Mouse (Mus musculus): ENCODE results near the gene Fbxo8.

Gene Fbxo8

GRCm38 (mm10) chr8:56550558-56551360 is at the start of gene Fbxo8, which contains the start of gene Cep44:
Gene Fbxo8 (plus strand): TSS chr8:56551090.
Gene Cep44 (minus strand): TSS chr8:56551047.
- WGBS: under 1% methylated on average over 53 of the region's 53 CpGs

DNA sequence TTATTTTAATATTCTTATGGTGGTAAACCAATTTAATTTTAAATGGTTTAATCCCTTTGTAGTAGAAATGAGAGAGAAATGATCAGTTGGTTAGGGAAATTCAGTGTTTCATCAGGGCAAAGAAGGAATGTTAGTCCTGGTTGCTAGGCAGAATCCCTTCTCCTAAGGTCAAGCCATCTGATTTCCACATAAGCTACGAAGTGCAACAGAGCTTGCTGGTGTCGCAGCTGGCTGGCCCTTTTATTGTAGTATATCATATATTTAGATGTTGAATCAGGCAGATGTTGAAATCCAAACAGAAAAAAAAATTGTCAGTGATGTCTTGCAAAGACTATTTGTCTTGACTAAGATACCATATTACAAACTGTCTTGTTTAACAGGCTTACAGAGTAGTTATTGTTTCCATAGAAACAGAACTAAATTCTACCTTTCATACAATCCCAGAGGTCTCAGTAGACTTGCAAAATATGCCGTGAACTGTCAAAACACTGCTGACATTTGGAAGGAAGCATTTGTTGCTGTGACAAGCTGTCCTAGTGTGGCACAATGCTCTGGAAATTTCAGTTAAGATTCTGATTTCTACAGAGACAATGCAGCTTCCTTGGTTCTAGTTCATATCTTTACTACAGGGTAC is 42.5 kb upstream of the Fbxo8 start:
- 56% methylated on average over 3 of the region's 3 CpGs for WGBS

GRCm38 (mm10) chr8:56508952-56509479 is 41.9 kb upstream of the Fbxo8 start:
- WGBS: 46% methylated on average over 4 of the region's 4 CpGs

GRCm38 (mm10) chr8:56518848-56519247 is 32.0 kb upstream of the Fbxo8 start:
- WGBS: 85% methylated on average over 6 of the region's 6 CpGs

DNA sequence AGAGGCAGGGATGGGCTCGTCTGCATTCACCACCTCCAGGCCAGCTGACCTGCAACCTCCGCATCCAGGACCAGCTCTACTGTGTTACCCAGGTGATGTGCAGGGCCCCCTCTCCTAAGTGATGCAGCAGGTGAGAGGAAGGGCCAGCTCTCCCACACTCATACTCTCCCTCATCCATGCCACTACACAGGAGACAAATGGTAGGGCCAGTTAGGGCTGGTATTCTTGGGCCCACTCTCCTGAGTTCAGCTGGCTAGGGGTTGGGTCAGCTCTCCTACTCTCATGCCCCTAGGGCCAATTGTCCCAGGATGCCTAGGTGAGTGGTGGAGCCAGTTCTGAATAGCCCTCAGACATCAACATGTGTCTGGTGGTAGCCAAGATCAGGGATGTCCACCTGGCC is 30.6 kb upstream of the Fbxo8 start:
- WGBS: 87% methylated on average over 2 of the region's 2 CpGs

- 81% methylated on average over 4 of the region's 4 CpGs for WGBS
Observed at GRCm38 (mm10) chr8:56521051-56521450, 29.8 kb upstream of the Fbxo8 start.

- WGBS: 71% methylated on average over 6 of the region's 6 CpGs
Observed at GRCm38 (mm10) chr8:56528869-56529268, 22.0 kb upstream of the Fbxo8 start.

DNA sequence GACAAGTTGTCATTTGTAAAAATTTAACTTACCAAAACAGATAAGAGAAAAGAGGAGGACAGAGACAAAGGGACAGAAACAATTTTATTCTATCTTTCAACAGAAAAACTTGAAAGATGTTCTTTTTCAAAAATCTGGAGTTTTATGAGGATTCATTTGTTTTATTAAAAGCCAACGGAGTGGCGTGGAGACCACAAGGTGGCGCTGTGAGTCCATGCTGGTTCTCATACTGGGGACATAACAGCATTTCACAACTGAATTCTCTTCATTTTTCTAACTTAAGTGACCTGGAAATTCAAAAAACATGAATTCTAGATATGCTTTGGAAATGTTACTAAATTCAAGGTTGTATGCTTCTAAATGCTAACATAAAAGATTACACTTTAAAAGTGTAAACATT is 20.5 kb upstream of the Fbxo8 start:
- 7% methylated on average over 3 of the region's 3 CpGs for WGBS

DNA sequence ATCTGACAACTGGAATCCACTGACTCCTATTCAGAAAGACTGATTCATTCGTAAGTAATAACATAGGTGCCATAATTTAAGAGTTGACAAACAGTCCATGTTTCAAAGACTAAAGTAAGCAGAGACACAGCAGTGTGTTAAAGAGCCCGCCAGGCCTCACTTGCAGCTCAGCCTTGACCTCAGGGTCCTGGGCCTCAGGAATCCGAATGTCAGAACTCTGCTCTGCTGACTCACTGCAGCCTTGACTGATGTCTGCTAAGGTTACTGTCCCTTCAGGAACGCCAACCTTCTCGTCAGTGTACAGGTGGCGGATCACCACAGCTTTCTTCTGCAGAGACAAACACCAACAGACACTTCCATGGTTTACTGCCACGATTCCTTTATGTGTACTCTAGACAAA is 10.2 kb upstream of the Fbxo8 start:
- whole genome bisulfite sequencing: 90% methylated on average over 7 of the region's 7 CpGs

DNA sequence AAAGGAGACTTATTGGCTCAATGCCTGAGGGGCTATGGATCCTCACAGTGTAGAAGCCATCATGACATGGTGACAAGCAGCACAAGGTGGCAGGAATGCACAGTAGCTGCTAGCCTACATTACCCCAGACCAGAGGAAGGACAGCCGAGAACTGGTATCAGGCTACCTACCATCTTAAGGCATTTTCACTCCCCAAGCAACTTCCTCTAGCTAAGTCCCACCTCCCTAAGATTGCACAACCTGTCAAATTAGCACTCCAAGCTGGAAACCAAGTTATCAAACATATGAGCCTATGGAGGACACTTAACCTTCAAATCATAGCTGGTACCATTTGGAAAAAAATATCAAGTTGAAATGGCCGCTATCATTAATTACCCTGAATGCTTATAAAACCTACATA is 3.0 kb upstream of the Fbxo8 start:
- 98% methylated on average over 2 of the region's 2 CpGs for WGBS

- WGBS: under 1% methylated on average over 28 of the region's 28 CpGs
Observed at GRCm38 (mm10) chr8:56551361-56551852, 517 bp downstream of the Fbxo8 start.

DNA sequence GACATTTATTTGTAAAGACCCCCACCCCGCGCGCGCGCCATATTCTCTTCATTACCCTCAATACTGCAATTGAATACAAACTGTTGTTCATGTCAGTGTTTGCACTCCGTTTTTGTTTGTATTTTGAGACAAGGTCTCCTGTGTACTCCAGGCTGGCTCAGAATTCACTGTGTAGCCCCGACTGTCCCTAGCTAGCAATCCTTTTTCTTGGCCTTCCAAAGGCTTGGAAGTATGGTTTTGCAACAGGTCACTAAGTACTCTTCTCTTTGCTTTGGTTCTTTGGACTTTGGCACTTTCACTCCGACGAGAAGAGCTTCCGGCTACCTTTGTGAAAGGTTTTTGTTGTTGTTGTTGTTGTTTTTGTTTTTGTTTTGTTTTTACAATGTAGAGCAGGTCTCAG is 1.2 kb downstream of the Fbxo8 start:
- WGBS: 15% methylated on average over 10 of the region's 10 CpGs

DNA sequence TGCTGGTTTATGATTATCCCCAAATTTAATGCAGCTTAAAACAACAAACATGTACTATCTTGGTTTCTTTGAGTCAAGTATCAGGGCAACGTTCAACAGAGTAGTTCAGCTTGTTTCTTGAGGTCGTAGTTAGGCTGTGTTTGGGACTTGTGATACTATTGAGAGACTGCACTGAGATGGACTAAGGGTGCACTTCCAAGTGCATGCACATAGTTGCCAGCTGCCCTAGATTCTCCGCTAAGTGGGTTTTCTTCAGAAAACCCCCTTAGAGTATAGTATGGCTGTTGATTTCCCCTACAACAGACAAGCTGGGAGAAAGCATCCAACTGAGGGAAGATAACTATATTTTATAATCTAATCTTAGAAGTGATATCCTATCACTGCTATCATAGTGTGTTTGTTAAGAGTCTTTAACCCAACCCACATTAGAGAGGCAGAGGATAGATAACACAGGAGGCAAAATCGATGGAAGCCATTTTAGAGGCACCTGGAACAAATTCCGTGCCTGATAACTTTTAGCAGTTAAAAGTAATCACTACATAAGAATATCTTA is 1.7 kb downstream of the Fbxo8 start:
- WGBS: 67% methylated on average over 5 of the region's 5 CpGs

DNA sequence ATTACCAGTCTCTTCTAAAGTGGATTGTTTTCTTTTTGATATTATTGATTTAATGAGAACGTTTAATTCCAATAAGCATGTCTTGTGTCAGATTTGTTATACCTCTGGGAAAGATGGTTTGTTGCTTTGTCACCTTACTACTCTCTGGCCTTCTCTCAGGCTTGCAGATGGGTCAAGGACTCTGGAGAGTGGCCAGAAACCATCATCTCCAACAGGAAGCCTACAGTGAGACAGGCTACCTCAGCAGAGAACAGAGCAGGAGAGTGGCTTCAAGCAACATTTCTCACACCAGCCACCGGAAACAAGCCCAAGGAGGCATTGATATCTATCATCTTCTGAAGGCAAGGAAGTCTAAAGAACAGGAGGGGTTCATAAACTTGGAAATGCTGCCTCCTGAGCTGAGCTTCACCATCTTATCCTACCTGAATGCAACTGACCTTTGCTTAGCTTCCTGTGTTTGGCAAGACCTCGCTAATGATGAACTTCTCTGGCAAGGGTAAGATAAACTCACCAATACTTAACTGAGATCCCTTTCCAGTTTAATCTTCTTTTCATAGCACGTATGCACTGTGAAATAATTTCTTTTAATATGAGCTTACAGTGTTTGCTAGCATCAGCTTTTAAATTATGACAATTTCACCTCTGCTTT is 13.6 kb downstream of the Fbxo8 start:
- 90% methylated on average over 4 of the region's 4 CpGs for WGBS

- 93% methylated on average over 9 of the region's 9 CpGs for WGBS
Observed at GRCm38 (mm10) chr8:56566856-56567255, 16.0 kb downstream of the Fbxo8 start.

GRCm38 (mm10) chr8:56580918-56581317 is 30.0 kb downstream of the Fbxo8 start:
- WGBS: 92% methylated on average over 4 of the region's 4 CpGs

GRCm38 (mm10) chr8:56589004-56589403 is 38.1 kb downstream of the Fbxo8 start:
- 75% methylated on average over 2 of the region's 2 CpGs for WGBS

DNA sequence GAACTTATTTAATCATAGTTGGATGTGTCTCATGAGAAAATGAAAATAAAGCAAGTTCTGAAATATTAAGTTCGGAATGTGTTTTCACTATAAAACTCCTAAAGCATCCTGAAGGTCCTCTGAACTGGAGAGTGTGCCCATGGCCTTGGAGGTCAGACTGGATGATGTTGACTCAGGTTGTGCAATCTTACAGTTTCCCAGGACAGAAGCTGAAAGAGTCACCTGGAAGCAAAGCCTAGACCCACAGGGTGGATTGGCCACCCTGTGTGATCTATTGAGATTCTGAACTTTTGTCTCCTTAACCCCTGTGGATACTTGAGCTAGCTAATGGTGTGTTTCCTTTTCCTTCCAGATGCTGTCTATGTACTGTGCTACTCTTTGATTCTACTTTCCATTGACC is 40.2 kb downstream of the Fbxo8 start:
- WGBS: 91% methylated on average over 1 of the region's 1 CpGs

DNA sequence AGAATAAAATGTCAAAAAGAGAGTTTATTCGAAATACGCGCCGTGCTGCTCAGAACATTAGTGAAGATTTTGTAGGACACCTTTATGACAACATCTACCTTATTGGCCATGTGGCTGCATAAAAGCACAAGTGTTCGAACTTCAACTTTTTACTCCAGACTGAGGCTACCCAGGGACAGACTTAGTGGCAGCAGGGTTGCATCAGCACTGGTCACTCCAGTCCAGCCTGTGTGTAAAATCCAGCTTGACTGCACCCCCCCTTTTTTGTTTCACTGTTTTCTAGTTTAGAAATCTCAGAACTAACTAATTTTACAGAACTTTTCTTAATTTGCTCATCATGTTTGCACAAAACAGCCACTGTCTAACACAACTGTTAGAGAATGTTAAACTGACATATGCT is 40.6 kb downstream of the Fbxo8 start:
- WGBS: 96% methylated on average over 5 of the region's 5 CpGs

DNA sequence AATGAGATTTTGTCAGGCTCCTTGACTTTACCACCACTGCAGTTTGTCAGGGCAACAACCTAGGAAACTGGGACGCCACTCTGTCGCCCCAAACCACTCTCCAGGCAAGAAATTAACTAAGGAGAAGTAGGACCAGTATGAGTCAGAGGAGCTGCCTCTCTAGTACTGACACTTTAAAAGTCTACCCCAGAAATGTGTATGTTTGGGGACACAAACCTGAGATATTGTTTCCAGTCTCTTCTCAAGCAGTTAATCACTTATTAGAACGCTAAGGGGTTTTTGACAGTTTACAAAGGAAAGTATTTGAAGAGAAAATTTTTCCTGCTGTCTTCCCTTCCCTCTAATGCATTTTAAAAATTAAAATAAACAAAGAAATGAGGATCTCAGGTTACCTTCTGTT is 55.6 kb downstream of the Fbxo8 start:
- 66% methylated on average over 3 of the region's 3 CpGs for WGBS

DNA sequence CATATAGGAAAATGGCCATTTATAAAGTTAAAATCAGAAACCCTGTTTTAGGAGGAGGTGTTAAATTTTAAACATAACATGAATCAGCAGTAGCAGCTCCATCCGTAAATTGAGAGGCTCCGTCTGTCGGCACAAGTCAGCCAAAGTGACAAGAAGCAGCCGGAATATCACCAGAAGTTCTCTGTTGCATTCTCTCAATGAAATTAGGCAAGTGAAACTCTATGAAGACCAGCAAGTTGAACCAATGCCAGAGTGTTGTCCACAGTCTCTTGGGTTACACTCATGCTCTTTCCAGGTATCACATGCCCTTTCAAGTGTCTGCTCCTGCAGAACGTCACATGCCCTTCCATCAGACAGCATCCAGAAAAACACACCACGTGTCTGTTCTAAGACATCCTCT is 60.8 kb downstream of the Fbxo8 start:
- WGBS: 63% methylated on average over 6 of the region's 6 CpGs

DNA sequence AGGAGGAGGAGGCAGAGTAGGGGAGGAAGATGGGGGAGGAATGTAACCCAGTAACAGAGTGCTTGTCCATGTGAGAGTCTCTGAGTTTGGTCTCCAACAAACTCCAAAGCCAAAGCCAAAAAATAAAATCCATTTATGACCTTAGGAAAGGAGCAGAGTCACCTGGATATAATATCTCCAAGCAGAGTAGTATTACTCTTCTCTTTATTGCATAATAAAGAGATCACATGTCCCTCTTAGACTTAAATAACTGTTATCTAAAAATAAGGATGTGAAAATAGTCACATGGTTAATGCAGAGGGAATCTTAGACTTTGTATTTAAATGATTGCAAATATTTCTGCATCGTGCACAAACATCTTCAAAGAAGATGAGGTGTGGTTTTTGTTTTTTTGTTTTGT is 63.3 kb downstream of the Fbxo8 start:
- 98% methylated on average over 1 of the region's 1 CpGs for WGBS

All from cerebral cortex, adult 2 months (tissue).